Mouse (Mus musculus): ENCODE measurements around the gene Shc3. TPM values are rescaled to one million over a fixed set of nuclear protein-coding genes. Genes with fewer than 3 reads are reported as not detected.

The Shc3 gene
- polyA plus RNA-seq, 1 experiment = not detected

GRCm38 (mm10) chr13:51418268-51418941, 150.8 kb downstream of the Shc3 start:
- TF ChIP-seq GATA1 (IDR thresholded peaks at IDR 0.05; ENCODE audit: low read length) = no peak

GRCm38 (mm10) chr13:51417796-51418195, 151.4 kb downstream of the Shc3 start:
- TF ChIP-seq GATA1 (IDR thresholded peaks at IDR 0.05; ENCODE audit: low read length) = no peak

DNA sequence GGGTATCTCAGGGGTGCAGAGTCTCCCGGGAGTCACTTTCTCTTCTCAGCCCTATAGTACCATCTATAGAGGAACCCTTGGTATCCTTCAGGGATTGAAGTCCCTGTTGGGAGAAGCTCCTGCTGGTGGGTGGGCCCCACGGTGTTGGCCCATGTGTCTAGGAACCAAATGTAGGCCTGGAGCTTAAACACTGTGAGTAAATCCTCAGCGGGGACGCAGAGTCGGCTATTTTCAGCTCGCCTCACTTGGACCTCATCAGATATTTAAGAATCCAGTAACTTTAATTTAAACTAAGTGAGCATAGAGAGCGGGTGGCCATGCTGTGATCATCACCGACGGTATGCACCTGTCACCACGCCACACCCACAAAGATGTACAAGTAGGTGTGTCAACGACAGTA, 152.5 kb downstream of the Shc3 start:
- no peak for TF ChIP-seq GATA1 (IDR thresholded peaks at IDR 0.05; ENCODE audit: low read length)

GRCm38 (mm10) chr13:51413461-51413860, 155.8 kb downstream of the Shc3 start:
- TF ChIP-seq GATA1 (IDR thresholded peaks at IDR 0.05; ENCODE audit: low read length) = no peak

- TF ChIP-seq GATA1 (IDR thresholded peaks at IDR 0.05; ENCODE audit: low read length) = no peak
These were observed 157.4 kb downstream of the Shc3 start for GRCm38 (mm10) chr13:51411696-51412430.

DNA sequence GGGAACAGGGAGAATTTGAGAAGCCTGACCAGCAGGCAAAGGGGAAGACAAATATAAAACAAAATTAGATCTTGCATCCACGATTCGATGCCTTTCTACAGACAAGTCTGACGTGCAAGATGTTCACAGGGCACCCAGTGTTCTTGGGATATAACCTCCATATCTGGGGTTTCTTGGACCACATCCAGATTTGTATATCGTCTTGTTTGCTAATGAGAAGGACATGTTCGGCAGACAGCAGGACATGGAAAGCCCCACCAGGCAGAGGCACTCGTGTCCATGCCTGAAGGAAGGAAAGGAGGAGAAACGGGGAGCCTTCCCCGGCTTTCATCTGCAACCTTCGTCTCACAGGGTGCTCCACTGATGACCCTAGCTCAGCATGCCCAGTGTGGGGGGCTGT, 158.0 kb downstream of the Shc3 start:
- TF ChIP-seq GATA1 (IDR thresholded peaks at IDR 0.05; ENCODE audit: low read length) = no peak

DNA sequence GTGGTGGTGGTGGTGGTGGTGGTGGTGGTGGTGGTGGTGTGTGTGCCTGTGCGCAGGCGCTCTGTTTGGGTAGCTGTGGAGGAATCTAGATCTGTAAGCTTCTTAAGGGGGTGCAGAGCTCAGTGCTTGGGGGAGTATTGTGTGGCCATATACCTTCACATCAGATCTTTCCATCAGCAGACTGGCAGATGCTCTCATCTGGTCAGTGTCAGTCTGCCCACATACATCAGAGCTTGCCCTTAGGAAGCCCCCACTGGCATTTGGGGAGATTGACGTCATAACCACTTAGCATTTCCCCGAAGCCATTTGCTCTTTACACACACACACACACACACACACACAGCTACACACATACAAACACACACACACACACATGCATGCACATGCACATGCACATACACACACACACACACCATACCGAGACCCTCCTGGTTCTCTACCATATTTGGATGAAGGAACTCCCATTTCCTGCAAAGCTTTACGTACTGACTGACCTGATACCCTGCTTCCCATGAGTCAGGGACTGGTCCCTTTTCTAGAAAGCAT, 159.2 kb downstream of the Shc3 start:
- no peak for TF ChIP-seq GATA1 (IDR thresholded peaks at IDR 0.05; ENCODE audit: low read length)

DNA sequence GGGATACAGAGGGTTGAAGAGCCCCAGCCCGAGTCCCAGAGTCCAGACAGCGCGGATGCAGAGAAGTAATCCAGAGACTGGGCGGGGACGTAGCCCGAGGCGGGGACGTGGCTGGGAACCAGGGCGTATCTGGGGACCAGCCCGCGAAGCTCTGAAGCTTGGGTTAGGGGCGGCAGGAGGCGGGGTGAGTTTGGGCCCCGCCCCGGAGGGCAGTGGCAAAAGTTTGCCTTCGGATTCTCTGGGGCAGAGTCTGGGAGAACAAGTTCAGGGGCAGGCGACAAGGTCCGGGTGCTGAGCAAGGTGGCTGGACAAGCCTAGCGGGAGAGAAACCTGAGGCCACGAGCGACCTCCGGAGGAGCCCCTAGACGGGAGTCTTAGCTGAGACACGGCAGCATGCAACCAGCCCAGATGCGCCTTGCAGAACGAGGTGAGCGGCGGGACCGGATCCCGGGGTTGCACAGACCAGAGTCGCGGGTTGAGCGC, 160.7 kb downstream of the Shc3 start, which contains the start of gene S1pr3:
TSS of gene S1pr3 (plus strand) at position 121 of the 483 bp plus-strand sequence.
- no peak for TF ChIP-seq GATA1 (IDR thresholded peaks at IDR 0.05; ENCODE audit: low read length)

DNA sequence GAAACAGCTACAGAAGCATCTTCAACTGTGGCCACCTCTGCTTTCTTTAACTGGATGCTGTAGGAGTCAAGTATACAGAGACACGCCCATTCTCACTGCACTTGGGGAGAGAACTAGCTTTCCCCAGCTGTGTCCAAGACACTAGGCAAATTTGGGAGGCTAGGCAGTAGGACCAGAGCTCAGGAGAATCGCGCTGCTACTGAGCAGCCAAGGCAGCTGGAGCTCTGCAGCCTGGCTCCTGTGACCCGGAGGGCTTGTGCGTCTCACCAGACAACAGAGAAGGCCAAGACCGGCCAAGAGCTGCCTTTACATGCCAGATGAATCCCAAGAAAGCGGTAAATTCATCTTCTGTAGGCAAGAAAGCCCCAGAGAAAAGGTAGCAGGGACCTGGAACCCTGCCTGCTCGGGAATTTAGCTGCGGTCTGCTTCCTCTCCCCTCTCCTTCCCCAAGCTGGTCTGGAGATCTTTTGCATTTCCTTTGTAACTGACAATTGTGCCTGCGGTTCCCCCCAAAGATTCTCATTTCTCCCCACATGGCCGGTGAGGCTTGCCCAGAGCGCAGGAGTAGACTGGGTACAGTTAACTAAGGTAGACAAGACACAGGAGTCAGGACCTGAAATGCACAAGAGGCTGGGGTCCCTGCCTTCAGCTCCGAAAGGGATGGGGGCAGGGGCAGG, 161.5 kb downstream of the Shc3 start:
- TF ChIP-seq GATA1 (IDR thresholded peaks at IDR 0.05; ENCODE audit: low read length) = no peak

DNA sequence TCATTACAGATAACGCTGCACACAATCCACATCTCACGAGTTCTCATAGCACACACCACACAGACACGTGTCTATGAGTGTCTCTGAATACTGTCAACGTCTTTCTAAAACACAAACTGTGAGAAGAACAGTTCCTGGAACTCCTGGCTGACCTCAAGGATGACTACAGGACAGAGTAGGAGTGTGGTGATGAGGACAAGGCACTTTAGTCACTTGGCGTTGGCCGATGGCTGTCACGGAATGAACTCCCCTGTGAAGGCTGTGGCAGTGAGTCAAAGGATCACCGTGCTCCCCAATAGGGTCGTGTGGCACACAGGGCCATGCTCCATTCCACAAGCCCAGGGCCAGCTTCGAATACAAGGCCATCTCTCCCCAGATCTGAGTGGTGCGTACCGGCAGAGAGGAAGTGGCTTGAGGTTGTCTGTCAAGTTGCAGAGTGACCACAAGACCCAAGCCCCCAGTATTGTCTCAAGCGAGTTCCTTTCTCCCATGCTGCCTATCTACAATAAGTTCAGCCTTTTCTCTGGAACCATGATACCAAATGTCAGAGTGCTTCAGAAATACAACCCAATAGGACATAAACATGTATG, 163.4 kb downstream of the Shc3 start:
- TF ChIP-seq GATA1 (IDR thresholded peaks at IDR 0.05; ENCODE audit: low read length) = no peak

DNA sequence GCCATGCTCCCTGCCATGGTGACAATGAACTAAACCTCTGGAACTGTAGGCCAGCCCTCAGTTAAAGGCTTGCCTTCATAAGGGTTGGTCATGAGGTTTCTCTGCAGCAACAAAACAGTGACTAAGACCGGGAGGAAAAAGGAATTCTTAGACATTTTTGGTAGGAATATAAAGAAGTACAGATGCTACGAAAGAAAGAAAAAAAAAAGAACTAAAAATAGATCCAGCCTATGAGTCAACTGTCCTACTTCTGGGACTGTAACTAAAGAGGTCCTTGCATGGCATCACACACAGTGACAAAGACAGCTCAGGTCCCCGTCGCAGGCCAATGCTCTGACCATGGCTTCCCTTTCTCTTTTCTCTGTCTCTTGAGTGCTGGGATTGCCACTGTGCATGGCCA, 164.7 kb downstream of the Shc3 start:
- TF ChIP-seq GATA1 (IDR thresholded peaks at IDR 0.05; ENCODE audit: low read length) = no peak

GRCm38 (mm10) chr13:51400736-51401501, 168.3 kb downstream of the Shc3 start:
- no peak for TF ChIP-seq GATA1 (IDR thresholded peaks at IDR 0.05; ENCODE audit: low read length)

- TF ChIP-seq GATA1 (IDR thresholded peaks at IDR 0.05; ENCODE audit: low read length) = no peak
These were observed 169.0 kb downstream of the Shc3 start for GRCm38 (mm10) chr13:51400186-51400719.

GRCm38 (mm10) chr13:51399562-51399961, 169.7 kb downstream of the Shc3 start:
- no peak for TF ChIP-seq GATA1 (IDR thresholded peaks at IDR 0.05; ENCODE audit: low read length)

- no peak for TF ChIP-seq GATA1 (IDR thresholded peaks at IDR 0.05; ENCODE audit: low read length)
These were observed 171.4 kb downstream of the Shc3 start for GRCm38 (mm10) chr13:51397861-51398260.
